Mouse (Mus musculus) testis, adult 2 months (tissue): ENCODE results near the gene Cldn15.

Experiments
- CTCF ChIP-seq: fragments of 200-500 bp; IDR thresholded peaks from 2 replicates; pipeline ENCODE4 v1.5.1; 2012; ENCODE audit warnings: low read depth, mild to moderate bottlenecking, inconsistent platforms, low read length, moderate library complexity; ENCODE audit not compliant: control insufficient read depth, insufficient read depth, insufficient replicate concordance
- POLR2A ChIP-seq: fragments of 200-500 bp; IDR thresholded peaks from 2 replicates; pipeline ENCODE4 v1.6.1; 2012; ENCODE audit warnings: low read depth, mild to moderate bottlenecking, inconsistent platforms, low read length, moderate library complexity; ENCODE audit not compliant: control insufficient read depth

GRCm38 (mm10) chr5:136961983-136962461 lies 4.4 kb upstream of the Cldn15 start:
- TF ChIP-seq CTCF: no peak
- TF ChIP-seq POLR2A: peak; percentile 75
